Mouse (Mus musculus) spleen, adult 2 months (tissue): ENCODE data around the gene Inpp4a.

Experiments used
- CTCF ChIP-seq: fragments of 200-500 bp; IDR thresholded peaks from 2 replicates; pipeline ENCODE4 v1.5.1; 2011; ENCODE audit warnings: mild to moderate bottlenecking, inconsistent platforms; ENCODE audit not compliant: insufficient read depth, insufficient read length, insufficient replicate concordance; ENCODE audit errors: extremely low read depth
- POLR2A ChIP-seq: fragments of 200-500 bp; IDR thresholded peaks from 2 replicates; pipeline ENCODE4 v1.6.1; 2011; ENCODE audit warnings: low read depth, low read length, inconsistent platforms

- no peak for TF ChIP-seq CTCF
- TF ChIP-seq POLR2A, result no peak
These were observed 129.2 kb downstream of the Inpp4a start for GRCm38 (mm10) chr1:37428911-37429310.
